Mouse (Mus musculus) embryonic stem cell, embryonic (primary cell): ENCODE results near the gene Ttll1.

ENCODE experiments used
- CTCF ChIA-PET, 4 experiments: fragments of 300-600 bp in 2 of 4; fragments of 350-600 bp in 2 of 4; sonication (Branson Sonifier 250); formaldehyde crosslinking; loops; one replicate each; lab custom pipeline; 2022; ENCODE audit warnings: inconsistent platforms in 2 of 4; lab: Charles Lee
- POLR2A ChIA-PET, 4 experiments: fragments of 300-600 bp in 2 of 4; fragments of 350-600 bp in 2 of 4; sonication (Branson Sonifier 250); formaldehyde crosslinking; loops; one replicate each; lab custom pipeline; 2022; ENCODE audit warnings: antibody characterized with exemption in 4 of 4, inconsistent platforms in 1 of 4; lab: Charles Lee

The Ttll1 gene

DNA sequence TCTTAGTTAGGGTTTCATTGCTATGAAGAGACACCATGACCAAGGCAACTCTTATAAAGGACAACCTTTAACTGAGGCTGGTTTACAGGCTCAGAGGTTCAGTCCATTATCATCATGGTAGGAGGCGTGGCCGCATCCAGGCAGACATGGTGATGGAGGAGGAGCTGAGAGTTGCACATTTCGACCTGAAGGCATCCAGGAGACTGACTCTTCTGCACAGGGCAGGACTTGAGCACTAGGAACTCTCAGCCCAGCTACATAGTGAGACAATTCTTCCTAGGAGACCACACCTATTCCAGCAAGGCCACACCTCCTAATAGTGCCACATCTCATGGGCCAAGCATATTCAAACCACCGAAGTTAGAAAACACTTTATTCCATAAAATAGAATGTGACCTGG lies 30.9 kb downstream of the Ttll1 start:
- ChIA-PET POLR2A (interaction anchor here in 2 of 4 experiments (0.5 to 1.5 kb wide), 3 partner anchors 11 to 330 kb away, joined by 5 to 12 read pairs (median 6); partner anchors contain the start of gene Poldip3 (in 1 of the 2)), CTCF (interaction anchor here in 2 of 4 experiments (0.6 to 1.1 kb wide), 2 partner anchors 21 to 147 kb away, joined by 3 read pairs; no protein-coding TSS in a partner anchor)

GRCm38 (mm10) chr15:83478096-83478495 lies 32.6 kb downstream of the Ttll1 start:
- ChIA-PET POLR2A (interaction anchor here in 3 of 4 experiments (0.6 to 1.6 kb wide), 6 partner anchors 12 to 93 kb away, joined by 3 to 7 read pairs (median 4); partner anchors contain the start of gene Pacsin2 (in 2 of the 3)), CTCF (interaction anchor here in 1 of 4 experiments (0.6 to 1.2 kb wide), 3 partner anchors 15 to 103 kb away, joined by 3 to 4 read pairs (median 3); no protein-coding TSS in a partner anchor)

- POLR2A ChIA-PET: interaction anchor here (0.9 to 1.3 kb wide), 6 partner anchors 10 to 29 kb away, joined by 3 to 8 read pairs (median 3); no protein-coding TSS in a partner anchor
These were observed 34.0 kb downstream of the Ttll1 start for GRCm38 (mm10) chr15:83476593-83477273.

DNA sequence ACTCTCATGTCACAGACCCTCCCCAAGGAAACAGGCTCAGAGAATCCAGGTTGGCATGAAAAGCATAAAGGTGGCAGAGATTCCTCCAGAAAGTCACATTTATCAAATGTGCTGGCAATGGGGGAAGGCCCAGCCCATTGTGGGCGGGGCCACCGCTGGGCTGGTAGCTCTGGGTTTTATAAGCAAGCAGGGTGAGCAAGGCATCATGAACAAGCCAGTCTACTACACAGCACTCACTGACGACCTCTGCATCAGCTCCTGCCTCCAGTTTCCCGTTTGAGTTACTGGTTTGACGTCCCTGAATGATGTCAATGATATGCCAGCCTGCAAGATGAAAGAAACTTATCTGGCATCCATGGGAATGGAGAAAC lies 36.2 kb downstream of the Ttll1 start:
- ChIA-PET CTCF (interaction anchor here in 3 of 4 experiments (0.5 to 3.3 kb wide), 12 partner anchors 10 to 388 kb away, joined by 3 to 14 read pairs (median 4); partner anchors contain the start of gene Pacsin2 (in 3 of the 3)), POLR2A (interaction anchor here (0.6 to 2.7 kb wide), 21 partner anchors 9 to 1603 kb away, joined by 3 to 46 read pairs (median 4); partner anchors contain the start of genes Pacsin2 (in 3 of the 4), Phf5a (in 1 of the 4) and Poldip3 (in 1 of the 4))

More at GRCm38 (mm10) chr15:83476593-83477273, 34.0 kb downstream of the Ttll1 start:
- CTCF ChIA-PET: interaction anchor here in 2 of 4 experiments (0.7 to 3.3 kb wide), 2 partner anchors 23 to 24 kb away, joined by 3 to 13 read pairs; no protein-coding TSS in a partner anchor

- CTCF ChIA-PET: interaction anchor here in 3 of 4 experiments (0.5 to 3.3 kb wide), 12 partner anchors 9 to 387 kb away, joined by 3 to 14 read pairs (median 4); partner anchors contain the start of gene Pacsin2 (in 3 of the 3)
- POLR2A ChIA-PET: interaction anchor here (0.6 to 2.7 kb wide), 22 partner anchors 8 to 325 kb away, joined by 3 to 46 read pairs (median 4); partner anchors contain the start of genes Pacsin2 (in 3 of the 4) and Poldip3 (in 2 of the 4)
These were observed 36.7 kb downstream of the Ttll1 start for GRCm38 (mm10) chr15:83473832-83474465.

- POLR2A ChIA-PET: interaction anchor here in 3 of 4 experiments (0.6 to 2.7 kb wide), 9 partner anchors 10 to 324 kb away, joined by 3 to 46 read pairs (median 5); partner anchors contain the start of genes Pacsin2 (in 1 of the 3) and Poldip3 (in 1 of the 3)
These were observed 37.4 kb downstream of the Ttll1 start for GRCm38 (mm10) chr15:83473251-83473650.

GRCm38 (mm10) chr15:83471476-83471875 lies 39.2 kb downstream of the Ttll1 start:
- CTCF ChIA-PET: no interaction called here
- POLR2A ChIA-PET: no interaction called here

More at GRCm38 (mm10) chr15:83473251-83473650, 37.4 kb downstream of the Ttll1 start:
- CTCF ChIA-PET: interaction anchor here in 3 of 4 experiments (1.2 to 3.3 kb wide), 5 partner anchors 9 to 27 kb away, joined by 3 to 14 read pairs (median 8); partner anchors contain the start of gene Pacsin2 (in 2 of the 3)

GRCm38 (mm10) chr15:83470443-83470842 lies 40.2 kb downstream of the Ttll1 start:
- CTCF ChIA-PET: no interaction called here
- POLR2A ChIA-PET: no interaction called here

GRCm38 (mm10) chr15:83469279-83469821 lies 41.3 kb downstream of the Ttll1 start:
- POLR2A ChIA-PET: interaction anchor here in 1 of 4 experiments (0.7 kb wide), 1 partner anchor 320 kb away, joined by 3 read pairs; the partner anchor contains the start of gene Poldip3

GRCm38 (mm10) chr15:83467232-83467966 lies 43.3 kb downstream of the Ttll1 start:
- POLR2A ChIA-PET: interaction anchor here in 2 of 4 experiments (1.0 to 4.9 kb wide), 5 partner anchors 14 to 23 kb away, joined by 3 to 67 read pairs (median 7); no protein-coding TSS in a partner anchor

More at GRCm38 (mm10) chr15:83469279-83469821, 41.3 kb downstream of the Ttll1 start:
- CTCF ChIA-PET: interaction anchor here in 2 of 4 experiments (0.7 to 1.1 kb wide), 2 partner anchors 15 to 28 kb away, joined by 3 to 5 read pairs; no protein-coding TSS in a partner anchor

DNA sequence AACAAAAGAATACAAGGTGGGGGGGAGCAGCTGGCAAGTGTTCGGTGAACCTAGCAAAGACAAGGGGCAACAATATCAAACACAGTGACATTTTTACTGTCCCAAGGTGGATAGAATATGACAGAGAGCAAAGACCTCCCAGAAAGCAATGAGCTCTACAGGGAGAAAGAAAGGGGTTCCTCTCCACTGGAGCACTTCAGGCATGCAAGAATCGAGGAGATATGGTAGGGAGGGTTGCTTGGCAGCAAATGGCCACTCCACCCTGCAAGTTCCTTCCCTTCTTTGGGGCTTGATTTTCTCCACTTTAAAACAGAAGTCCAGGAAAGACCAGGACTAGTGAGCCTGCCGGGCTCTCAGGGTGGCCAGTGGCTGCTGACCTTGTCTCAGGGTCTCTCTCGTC lies 44.4 kb downstream of the Ttll1 start:
- POLR2A ChIA-PET: interaction anchor here in 3 of 4 experiments (0.6 to 4.9 kb wide), 9 partner anchors 12 to 723 kb away, joined by 3 to 67 read pairs (median 5); no protein-coding TSS in a partner anchor

More at GRCm38 (mm10) chr15:83467232-83467966, 43.3 kb downstream of the Ttll1 start:
- CTCF ChIA-PET: interaction anchor here in 1 of 4 experiments (0.7 kb wide), 1 partner anchor 93 kb away, joined by 3 read pairs; no protein-coding TSS in a partner anchor

DNA sequence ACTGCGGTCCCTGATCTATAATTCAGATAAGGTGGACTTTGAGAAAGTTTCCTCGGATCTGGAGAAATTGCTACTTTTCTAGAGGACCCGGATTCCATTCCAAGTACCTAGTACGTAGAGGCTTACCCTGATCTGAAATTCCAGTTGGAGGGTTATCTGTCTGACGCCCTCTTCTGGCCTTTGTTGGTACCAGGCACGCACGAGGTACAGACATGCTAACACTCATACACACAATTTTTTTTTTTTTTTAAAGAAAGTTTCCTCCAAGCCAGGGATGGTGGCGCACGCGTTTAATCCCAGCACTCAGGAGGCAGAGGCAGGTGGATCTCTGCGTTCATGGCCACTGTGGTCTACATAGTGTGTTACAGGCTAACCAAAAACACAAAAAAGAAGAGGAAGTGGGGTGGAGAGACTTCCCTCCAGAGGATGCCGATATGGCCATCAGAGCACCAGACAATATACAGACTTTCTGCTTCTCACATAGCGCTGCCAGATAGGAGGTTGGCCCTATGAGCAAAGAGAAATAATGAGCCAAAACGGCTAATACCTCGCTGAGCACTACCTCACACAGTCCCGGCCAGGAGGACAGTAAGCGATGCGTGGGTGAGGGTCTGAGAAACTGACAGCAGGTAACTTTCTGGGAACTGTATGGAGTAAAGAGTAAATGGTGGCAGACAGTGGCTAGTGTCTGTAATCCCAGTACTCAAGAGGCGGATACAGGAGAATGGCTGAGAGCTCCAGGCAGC lies 45.6 kb downstream of the Ttll1 start:
- CTCF ChIA-PET: interaction anchor here in 3 of 4 experiments (0.7 to 2.5 kb wide), 17 partner anchors 9 to 1194 kb away, joined by 3 to 17 read pairs (median 4); no protein-coding TSS in a partner anchor

More for the DNA sequence above, 44.4 kb downstream of the Ttll1 start:
- CTCF ChIA-PET: interaction anchor here in 1 of 4 experiments (0.5 to 0.6 kb wide), 2 partner anchors 18 to 267 kb away, joined by 3 read pairs; no protein-coding TSS in a partner anchor

GRCm38 (mm10) chr15:83464083-83464904 lies 46.4 kb downstream of the Ttll1 start, which contains the start of gene Pacsin2:
Gene Pacsin2, minus strand, starts transcription at chr15:83464606.
- ChIA-PET CTCF (interaction anchor here in 3 of 4 experiments (0.5 to 2.5 kb wide), 22 partner anchors 10 to 1693 kb away, joined by 3 to 17 read pairs (median 4); no protein-coding TSS in a partner anchor), POLR2A (interaction anchor here (0.5 to 4.9 kb wide), 90 partner anchors 8 to 895 kb away, joined by 3 to 67 read pairs (median 4); partner anchors contain the start of genes Poldip3 (in 3 of the 4), A4galt (in 1 of the 4), Pnpla3 (in 1 of the 4) and Scube1 (in 1 of the 4))

More for the DNA sequence above, 45.6 kb downstream of the Ttll1 start:
- POLR2A ChIA-PET: interaction anchor here (0.5 to 4.9 kb wide), 87 partner anchors 9 to 895 kb away, joined by 3 to 67 read pairs (median 4); partner anchors contain the start of genes Poldip3 (in 3 of the 4), A4galt (in 1 of the 4), Pnpla3 (in 1 of the 4) and Scube1 (in 1 of the 4)

GRCm38 (mm10) chr15:83463369-83464082 lies 47.2 kb downstream of the Ttll1 start:
- POLR2A ChIA-PET: interaction anchor here (0.5 to 4.9 kb wide), 42 partner anchors 10 to 648 kb away, joined by 3 to 67 read pairs (median 5); partner anchors contain the start of genes Poldip3 (in 3 of the 4) and A4galt (in 1 of the 4)
- CTCF ChIA-PET: interaction anchor here in 3 of 4 experiments (0.6 to 2.5 kb wide), 12 partner anchors 10 to 119 kb away, joined by 3 to 17 read pairs (median 5); no protein-coding TSS in a partner anchor
